Mouse (Mus musculus) kidney, adult 2 months (tissue): ENCODE results near the gene Golt1b. TPM values are rescaled to one million over a fixed set of nuclear protein-coding genes. Genes with fewer than 3 reads are reported as not detected.
"Not testable (repeated sequence)": the region's sequence is repeated elsewhere in the genome, so short reads cannot be mapped to it uniquely, and the experiment has no call there.

Experiments used
- DNase-seq: peaks from one replicate; pipeline ENCODE4 v3.0.0; 2021
- H3K27ac ChIP-seq: fragments of 200-500 bp; 2 replicates; pipeline ENCODE4 v1.5.1; 2012; ENCODE audit warnings: low read depth, low read length, control low read depth, inconsistent platforms; ENCODE audit not compliant: insufficient read depth
- H3K27me3 ChIP-seq: fragments of 200-500 bp; replicated peaks from 2 replicates; pipeline ENCODE4 v1.6.1; 2012; ENCODE audit warnings: mild to moderate bottlenecking, moderate library complexity, low read length, inconsistent platforms; ENCODE audit not compliant: control insufficient read depth, insufficient read depth
- H3K36me3 ChIP-seq: fragments of 200-500 bp; 2 replicates; pipeline ENCODE4 v1.6.1; 2012; ENCODE audit warnings: mild to moderate bottlenecking, moderate library complexity, low read length, inconsistent platforms; ENCODE audit not compliant: control insufficient read depth, insufficient read depth
- H3K4me1 ChIP-seq: fragments of 200-500 bp; 2 replicates; pipeline ENCODE4 v1.6.1; 2011; ENCODE audit warnings: low read length; ENCODE audit not compliant: control insufficient read depth, insufficient read depth
- H3K4me3 ChIP-seq: fragments of 200-500 bp; 2 replicates; pipeline ENCODE4 v1.5.1; 2011; ENCODE audit warnings: mild to moderate bottlenecking, low read depth, low read length, control low read depth; ENCODE audit not compliant: insufficient read depth
- CTCF ChIP-seq: fragments of 200-500 bp; conservative IDR thresholded peaks from 2 replicates; pipeline ENCODE4 v1.5.1; 2011; ENCODE audit warnings: low read depth, mild to moderate bottlenecking, control low read depth, low read length, moderate library complexity, mixed read lengths; ENCODE audit not compliant: insufficient read depth, insufficient read length
- POLR2A ChIP-seq: fragments of 200-500 bp; IDR thresholded peaks from one replicate; pipeline ENCODE4 v1.6.1; 2011; ENCODE audit warnings: low read depth, low read length, control low read depth
- WGBS: fragments of 180-500 bp; shearing (Covaris S2); methylation state at CpG from one replicate; pipeline ENCODE4 v1.1.7; 2018; 5-methylcytosine and 5-hydroxymethylcytosine counted together
- polyA plus RNA-seq: library from polyadenylated mRNA; depleted of rRNA; stranded (reverse); fragments of >200 nt; gene quantifications from 2 replicates; pipeline ENCODE4 v1.2.3, GENCODE M21; 2012

Golt1b gene
- polyA plus RNA-seq, 1 experiment = 5.5 TPM

DNA sequence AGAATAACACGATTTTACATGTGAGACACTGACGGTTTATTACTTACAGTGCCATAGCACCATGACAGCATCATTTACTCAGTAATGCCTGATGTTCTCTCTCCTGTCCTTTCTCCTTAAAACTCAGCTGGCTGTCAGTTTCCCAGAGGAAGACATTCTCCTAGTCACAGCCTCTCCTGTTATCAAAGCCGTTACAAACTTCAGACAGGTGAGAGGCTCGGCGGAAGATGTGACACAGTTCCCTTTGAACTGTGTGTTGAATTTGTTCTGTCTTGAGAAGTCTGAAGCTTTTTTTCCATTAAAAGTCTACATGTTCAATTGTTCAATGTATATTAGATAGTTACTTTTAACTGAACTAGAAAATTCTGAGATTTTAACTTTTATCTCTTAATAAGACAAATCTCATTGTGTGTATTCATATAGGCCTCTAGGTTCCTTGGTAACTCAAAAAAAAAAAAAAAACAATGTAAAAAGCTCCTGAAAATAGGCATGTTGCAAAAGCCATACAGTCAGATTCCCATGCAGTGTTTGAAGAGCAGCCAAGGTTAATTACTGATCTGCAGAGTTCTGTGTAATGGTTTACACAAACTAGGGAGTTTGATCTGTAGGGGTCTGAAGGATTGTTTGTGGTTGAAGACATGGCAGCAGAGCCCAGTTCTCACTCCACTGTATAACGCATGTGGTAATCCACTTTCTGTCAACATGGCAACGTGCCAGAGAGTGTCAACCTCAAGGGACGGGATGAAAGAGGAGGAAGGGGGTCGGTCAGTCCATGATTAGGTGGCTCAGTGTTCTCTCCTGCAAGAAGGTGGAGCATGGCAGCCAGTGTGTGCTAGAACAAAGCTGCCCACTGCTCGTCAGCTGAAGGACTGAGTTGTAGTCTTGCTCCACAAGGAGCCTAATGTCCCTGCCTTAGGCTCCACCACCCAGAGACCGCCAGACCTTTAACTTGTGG, 39.3 kb upstream of the Golt1b start:
- no peak overlapping the region for H3K4me3 ChIP-seq
- peaks cover 1% of the 10 kb centered on the region for H3K36me3 ChIP-seq
- H3K27me3 ChIP-seq = no peaks in the 10 kb centered on the region
- TF ChIP-seq POLR2A (no peak), CTCF (no peak)
- DNase-seq = peak; percentile 68
- H3K27ac ChIP-seq = peak overlapping the region; percentile 13; the same call in 1 of the 2 replicates
- H3K4me1 ChIP-seq = peaks cover 4% of the 10 kb centered on the region; the same call in 1 of the 2 replicates
- WGBS = 59% methylated on average over 11 of the region's 11 CpGs

- H3K27ac ChIP-seq, H3K36me3 ChIP-seq, H3K4me1 ChIP-seq, H3K27me3 ChIP-seq, DNase-seq, H3K4me3 ChIP-seq: not testable (repeated sequence)
- WGBS = 84% methylated on average over 3 of the region's 3 CpGs
Observed at GRCm38 (mm10) chr6:142352099-142352498, 34.9 kb upstream of the Golt1b start.

GRCm38 (mm10) chr6:142357106-142357505, 29.9 kb upstream of the Golt1b start:
- peaks cover 6% of the 10 kb centered on the region for H3K36me3 ChIP-seq
- TF ChIP-seq POLR2A (no peak), CTCF (no peak)
- 80% methylated on average over 7 of the region's 7 CpGs for WGBS
- no peaks in the 10 kb centered on the region for H3K27me3 ChIP-seq
- no peaks in the 10 kb centered on the region for H3K4me1 ChIP-seq
- no peak for DNase-seq
- no peak overlapping the region for H3K4me3 ChIP-seq
- H3K27ac ChIP-seq = no peak overlapping the region

- H3K36me3 ChIP-seq = peaks cover 9% of the 10 kb centered on the region
- no peaks in the 10 kb centered on the region for H3K27me3 ChIP-seq
- TF ChIP-seq POLR2A = no peak
- TF ChIP-seq CTCF = no peak
- no peak for DNase-seq
- H3K27ac ChIP-seq = no peak overlapping the region
- WGBS = 90% methylated on average over 6 of the region's 6 CpGs
- no peaks in the 10 kb centered on the region for H3K4me1 ChIP-seq
- H3K4me3 ChIP-seq = no peak overlapping the region
Observed at GRCm38 (mm10) chr6:142362036-142362435, 25.0 kb upstream of the Golt1b start.

- Histone ChIP-seq H3K36me3 (peaks cover 9% of the 10 kb centered on the region), H3K27ac (no peak overlapping the region), H3K4me3 (no peak overlapping the region), H3K27me3 (no peaks in the 10 kb centered on the region), H3K4me1 (no peaks in the 10 kb centered on the region)
- 62% methylated on average over 9 of the region's 9 CpGs for WGBS
- no peak for DNase-seq
- no peak for TF ChIP-seq POLR2A
- peak; percentile 44; the same call in 1 of the 2 replicates for TF ChIP-seq CTCF
Observed at GRCm38 (mm10) chr6:142363019-142363576, 23.9 kb upstream of the Golt1b start.

DNA sequence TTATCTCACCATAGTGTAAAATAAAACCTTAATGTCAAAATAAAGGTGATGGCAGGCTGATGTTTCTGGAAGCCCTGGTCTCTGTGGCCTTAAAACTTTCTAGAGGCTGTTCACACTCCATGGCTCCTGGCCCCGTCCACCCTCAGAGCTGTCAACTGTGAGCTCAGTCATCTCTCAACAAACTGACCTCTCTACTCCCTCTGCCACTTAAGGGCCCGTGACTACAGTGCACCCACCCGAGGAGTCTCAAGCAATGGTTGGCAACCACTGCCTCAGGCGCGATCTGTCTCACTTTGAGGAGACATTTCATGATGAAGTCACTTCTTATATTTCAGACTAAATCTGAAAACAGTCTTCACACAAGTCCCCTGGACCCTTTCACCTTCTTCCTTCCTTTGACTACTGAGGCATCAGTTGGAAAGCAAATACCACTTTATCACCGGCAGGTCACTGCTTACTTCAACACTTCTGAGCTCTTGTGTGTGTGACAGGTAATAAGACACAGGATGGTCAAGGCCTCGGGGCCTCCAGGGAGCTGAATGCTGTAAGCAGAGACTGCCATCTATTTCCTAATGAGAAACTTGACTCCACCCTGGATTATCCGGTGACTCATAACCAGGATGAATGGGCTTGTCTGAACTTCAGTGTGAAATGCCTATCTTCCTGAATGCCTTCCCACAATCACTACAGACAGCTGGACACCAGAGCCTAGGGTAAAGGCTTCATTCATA, 21.1 kb upstream of the Golt1b start:
- Histone ChIP-seq H3K4me3 (no peak overlapping the region), H3K4me1 (no peaks in the 10 kb centered on the region), H3K36me3 (peaks cover 3% of the 10 kb centered on the region), H3K27ac (no peak overlapping the region), H3K27me3 (no peaks in the 10 kb centered on the region)
- WGBS = 58% methylated on average over 8 of the region's 8 CpGs
- TF ChIP-seq POLR2A (no peak), CTCF (no peak)
- no peak for DNase-seq

DNA sequence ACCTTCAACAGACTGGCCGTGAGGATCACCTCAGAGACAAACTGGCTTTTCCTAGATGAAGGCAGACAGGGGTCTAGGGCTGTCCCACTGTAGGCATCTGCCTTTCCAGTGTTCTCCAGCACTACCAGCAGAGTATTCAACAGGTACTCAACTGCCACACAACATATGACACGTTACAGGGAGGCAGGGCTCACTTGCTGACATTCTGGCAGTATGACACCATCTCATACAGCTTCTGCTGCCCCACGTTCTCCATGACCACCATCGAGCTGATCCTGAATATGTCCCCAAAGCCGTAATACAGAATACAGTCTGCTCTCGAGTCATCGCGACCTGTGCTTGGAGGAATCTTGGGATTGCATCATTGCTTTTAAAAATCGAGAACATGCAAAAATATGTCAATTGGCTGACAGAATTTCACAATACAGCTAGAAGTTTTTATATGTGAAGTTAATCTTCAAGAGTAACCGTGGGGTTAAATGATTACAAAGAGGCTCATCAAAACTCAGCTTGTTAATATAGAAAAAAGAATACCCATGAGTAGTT, 20.5 kb upstream of the Golt1b start:
- WGBS = 86% methylated on average over 10 of the region's 10 CpGs

More for the DNA sequence above, 20.5 kb upstream of the Golt1b start:
- peaks cover 3% of the 10 kb centered on the region for H3K36me3 ChIP-seq
- no peak overlapping the region for H3K27ac ChIP-seq
- no peaks in the 10 kb centered on the region for H3K4me1 ChIP-seq
- H3K27me3 ChIP-seq = no peaks in the 10 kb centered on the region
- no peak for DNase-seq
- H3K4me3 ChIP-seq = no peak overlapping the region
- TF ChIP-seq CTCF = no peak
- TF ChIP-seq POLR2A = no peak
